Mouse (Mus musculus): Measurements from ENCODE around the gene Gnaq. TPM values are rescaled to one million over a fixed set of nuclear protein-coding genes. Genes with fewer than 3 reads are reported as not detected.

The Gnaq gene
- total RNA-seq, 2 experiments from 2014 or later: 188 to 210 TPM

DNA sequence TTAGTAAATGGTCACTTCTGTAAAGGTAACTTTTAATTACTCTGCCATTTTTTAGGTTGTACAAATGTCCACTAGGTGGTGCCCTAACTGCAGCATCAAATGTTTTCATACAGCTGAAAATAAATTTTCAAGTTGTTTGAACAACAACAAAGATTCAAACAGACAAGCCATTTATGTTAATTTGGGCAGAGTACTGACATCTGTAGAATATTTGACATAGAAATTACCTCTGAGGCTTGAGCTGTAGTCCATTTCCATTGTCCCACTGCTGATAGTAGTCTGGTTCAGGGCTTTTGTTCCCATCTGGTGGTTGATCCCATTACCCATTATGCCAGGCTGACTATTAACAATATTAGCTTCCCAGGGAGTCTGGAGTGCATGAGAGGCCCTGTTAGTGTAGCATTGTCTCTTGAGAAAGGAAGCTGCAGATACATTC is 221.1 kb downstream of the Gnaq start:
- no peak for DNase-seq (ENCODE audit: extremely low spot score in 1 of 2, low spot score in 1 of 2)

DNA sequence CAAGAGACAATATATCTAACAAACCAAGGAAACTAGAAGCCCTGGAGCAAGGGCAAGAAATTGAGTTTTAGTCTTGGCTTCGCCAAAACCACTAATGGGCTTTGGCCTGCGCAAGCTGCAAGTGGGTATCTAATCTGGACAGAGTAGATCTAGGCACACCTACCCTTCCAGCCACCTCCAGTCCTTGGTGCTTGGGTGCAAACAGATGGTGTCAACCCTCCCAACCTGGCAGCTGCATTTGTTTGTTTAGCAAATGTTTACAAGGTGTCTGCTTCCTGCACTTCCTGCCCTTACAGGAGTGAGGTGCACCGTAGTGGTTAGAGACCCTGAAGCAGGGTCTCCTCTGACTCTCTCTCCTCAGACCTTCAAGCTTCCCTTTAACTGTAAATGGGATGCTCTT is 225.5 kb downstream of the Gnaq start:
- DNase-seq (ENCODE audit: extremely low spot score in 1 of 2, low spot score in 1 of 2): no peak

DNA sequence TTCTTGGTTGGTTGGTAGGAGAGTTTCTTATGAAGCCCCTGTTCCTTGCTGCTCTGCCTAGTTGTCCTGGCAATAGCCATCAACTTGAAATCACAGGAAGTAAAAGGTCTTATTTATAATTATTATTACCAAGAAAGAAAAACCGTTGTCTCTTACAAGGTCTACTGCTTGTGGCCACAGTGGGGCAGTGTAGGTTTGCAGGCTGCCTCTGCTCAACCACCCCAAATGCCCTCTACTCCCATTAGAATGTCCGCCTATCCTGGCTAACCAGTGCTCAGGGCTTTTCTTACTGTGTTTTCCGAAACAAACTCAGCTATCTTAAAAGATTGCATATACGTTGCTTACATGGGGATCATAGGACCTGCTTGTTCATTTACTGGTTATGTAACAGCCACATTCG is 226.3 kb downstream of the Gnaq start:
- DNase-seq (ENCODE audit: extremely low spot score in 1 of 2, low spot score in 1 of 2): no peak

DNA sequence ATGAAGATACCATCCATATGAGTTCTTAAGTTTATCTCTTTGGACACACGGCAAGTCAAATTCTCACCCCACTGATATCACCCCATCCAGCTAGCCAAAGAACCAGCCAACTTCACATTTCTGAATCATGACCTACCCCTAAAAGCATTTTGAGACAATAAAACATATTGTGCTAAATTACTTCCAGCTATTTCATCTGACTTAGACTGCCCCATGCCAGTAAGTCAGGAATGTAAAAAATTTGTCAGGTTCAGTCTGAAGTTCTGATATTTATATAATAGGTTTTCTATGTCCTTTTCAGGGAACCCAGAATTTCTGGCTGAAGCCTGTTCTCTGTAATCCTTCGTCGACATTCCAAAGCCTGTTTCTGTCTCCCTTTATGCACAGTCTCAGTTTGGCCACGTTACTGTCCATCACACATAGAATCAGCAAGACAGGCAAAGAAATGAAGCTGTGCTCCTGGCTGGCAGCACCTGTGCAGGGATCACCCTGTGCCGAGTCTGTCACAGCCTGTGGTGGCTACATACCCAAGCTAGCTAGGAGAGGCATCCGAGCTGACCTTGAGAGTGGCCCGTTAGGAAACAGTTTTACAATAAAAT is 233.9 kb downstream of the Gnaq start:
- no peak for DNase-seq (ENCODE audit: extremely low spot score in 1 of 2, low spot score in 1 of 2)

DNA sequence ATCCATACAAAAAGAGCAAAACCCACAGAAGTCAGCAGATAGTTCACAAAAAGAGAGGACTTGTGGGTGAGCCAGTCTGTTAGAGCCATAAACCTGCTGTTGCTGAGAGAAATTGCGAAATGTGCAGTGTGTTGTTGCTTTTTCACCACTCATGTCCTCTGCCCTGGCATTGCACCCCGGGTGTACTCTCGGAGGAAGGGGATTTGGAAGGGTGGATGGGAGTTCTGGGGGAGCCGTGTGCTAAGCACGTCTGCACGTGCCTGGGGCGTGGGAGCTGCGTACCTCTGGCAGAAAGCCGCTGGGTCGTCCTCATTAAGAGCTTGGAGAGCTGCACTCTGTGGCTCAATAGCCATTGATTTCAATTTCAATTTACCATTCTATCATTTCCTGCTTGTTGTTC is 234.6 kb downstream of the Gnaq start:
- DNase-seq (ENCODE audit: extremely low spot score in 1 of 2, low spot score in 1 of 2): no peak

DNA sequence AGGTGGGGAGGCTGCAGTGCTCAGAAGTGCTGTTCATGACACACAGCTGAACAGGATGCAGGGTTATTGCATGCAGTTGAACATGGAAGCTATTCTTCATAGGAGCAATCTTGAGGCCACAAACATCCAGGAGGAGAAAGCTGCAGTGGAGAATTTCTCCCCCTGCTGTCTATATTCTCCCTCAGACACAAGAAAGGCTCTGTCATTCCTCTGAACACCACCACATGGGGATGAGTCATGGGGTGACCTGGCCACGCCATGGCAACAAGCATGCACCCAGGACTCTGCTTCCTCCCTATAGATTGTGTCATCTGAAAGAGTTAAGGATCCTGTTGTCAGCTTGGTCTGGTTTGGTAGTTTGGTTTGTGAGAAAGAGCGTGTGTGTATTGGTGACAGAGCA is 239.0 kb downstream of the Gnaq start:
- no peak for DNase-seq (ENCODE audit: extremely low spot score in 1 of 2, low spot score in 1 of 2)

DNA sequence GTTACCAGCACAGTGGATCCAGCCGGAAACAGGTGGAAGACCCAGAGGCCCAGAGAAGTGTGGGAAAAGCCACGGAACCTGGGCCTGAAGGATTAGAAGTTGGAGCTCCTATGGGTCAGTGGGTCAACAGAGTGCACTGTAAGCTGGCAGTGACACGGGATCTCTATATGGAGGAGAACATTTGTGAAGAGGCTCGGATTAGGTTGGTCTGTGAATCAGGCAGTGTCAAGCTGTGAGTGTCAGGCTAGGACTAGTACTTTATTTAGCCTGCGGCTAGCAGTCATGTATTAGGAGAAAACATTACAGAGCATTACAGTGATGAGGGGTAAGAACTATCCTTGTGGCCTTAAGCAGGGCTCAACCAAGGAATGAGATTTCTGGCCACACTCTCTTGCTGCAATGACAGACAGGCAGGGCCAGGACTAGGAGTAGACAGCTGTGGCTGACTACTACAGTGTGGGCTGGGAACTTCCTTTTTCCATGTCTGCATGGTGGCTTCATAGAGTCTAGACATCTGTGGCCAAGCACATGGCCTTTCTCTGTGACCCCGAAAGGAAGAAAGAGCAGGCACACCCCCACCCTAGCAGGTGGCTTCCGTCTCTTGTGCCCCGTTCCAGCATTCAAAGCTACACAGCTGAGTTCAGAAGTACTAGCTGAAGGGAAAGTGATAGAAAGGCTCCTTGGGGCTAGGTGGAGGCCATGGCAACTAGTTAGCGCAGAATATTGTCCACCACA is 240.3 kb downstream of the Gnaq start:
- no peak for DNase-seq (ENCODE audit: extremely low spot score in 1 of 2, low spot score in 1 of 2)

DNA sequence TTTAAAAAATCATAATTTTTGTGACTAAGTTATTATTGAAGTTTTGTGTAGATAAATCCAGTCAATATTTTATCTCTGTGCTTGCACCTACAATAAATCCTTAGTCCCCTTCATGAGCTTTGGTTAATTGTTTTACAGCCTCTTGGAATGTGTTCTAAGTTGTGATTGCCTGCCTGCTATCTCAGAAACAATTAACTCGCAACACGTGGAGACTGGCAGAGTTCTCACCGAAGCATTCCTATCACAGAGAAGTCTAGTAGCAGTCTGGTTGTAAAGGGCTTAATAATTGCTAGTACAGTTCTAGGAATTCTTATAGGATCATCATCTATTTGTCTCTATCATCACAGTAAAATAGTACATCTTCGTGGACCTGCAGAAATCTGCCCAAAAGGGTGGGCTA is 243.2 kb downstream of the Gnaq start:
- no peak for DNase-seq (ENCODE audit: extremely low spot score in 1 of 2, low spot score in 1 of 2)

DNA sequence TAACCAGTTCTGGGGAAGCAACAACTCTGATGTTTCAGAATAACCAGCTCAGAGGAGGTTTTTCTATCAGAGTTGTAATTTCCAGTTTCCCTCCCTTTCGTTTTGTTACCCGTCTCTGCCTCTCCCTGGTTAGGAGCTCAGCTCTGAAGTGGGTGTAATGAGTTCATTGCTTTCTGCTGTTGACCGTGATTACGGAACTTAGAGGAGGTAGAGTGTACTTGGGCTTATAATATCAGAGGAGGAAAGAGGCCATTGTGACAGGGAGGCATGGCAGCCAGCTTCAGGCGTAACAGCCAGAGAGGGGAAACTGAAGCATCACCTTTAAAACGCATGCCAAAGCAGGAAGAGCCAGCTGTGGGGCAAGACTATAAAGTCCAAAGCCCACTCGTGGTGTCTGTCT is 245.9 kb downstream of the Gnaq start:
- no peak for DNase-seq (ENCODE audit: extremely low spot score in 1 of 2, low spot score in 1 of 2)

DNA sequence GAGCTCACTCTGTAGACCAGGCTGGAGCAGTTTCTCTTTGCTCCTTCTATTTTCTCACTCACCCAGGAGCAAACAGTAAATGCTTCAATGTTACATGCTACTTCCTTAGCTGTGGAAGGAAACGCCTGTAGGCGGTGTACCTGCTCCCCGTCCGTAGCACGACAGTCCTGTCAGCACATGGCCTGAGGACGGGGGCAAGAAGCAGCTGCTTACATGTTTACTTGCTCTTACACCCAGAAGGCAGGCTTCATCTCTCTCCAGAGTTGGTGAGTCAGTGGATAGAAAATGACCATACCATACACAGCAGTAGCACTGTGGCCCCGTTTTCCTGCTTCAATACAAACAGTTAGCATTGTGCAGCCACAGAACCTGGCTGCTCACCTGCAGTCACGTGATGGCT is 247.1 kb downstream of the Gnaq start:
- DNase-seq (ENCODE audit: extremely low spot score in 1 of 2, low spot score in 1 of 2): no peak

DNA sequence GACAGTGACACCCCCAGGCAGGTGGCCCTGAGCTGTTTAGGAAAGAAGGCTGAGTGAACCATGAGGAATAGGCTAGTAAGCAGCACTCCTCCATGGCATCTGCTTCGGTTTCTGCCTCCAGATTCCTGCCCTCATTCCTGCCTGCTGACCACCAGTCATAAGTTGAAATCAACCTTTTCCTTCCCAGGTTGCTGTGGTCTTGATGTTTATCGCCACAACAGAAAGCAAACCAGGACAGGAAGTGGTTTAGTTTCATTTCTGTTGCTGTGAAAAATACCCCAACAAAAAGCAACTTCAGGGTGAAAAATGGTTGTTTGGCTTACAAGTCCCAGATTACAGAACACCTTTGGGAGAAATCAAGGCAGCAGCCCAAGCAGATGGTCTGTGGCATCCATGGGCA is 249.8 kb downstream of the Gnaq start:
- no peak for DNase-seq (ENCODE audit: extremely low spot score in 1 of 2, low spot score in 1 of 2)

DNA sequence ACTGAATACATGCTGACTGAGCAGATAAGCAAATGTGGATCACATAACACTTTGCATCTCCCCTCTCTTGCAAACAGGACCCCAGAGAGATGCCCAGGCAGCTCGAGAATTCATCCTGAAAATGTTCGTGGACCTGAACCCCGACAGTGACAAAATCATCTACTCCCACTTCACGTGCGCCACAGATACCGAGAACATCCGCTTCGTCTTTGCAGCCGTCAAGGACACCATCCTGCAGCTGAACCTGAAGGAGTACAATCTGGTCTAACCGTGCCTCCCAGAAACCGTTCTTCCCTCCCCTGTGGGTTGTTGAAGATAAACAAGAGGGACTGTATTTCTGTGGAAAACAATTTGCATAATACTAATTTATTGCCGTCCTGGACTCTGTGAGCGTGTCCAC is 250.5 kb downstream of the Gnaq start:
- no peak for DNase-seq (ENCODE audit: extremely low spot score in 1 of 2, low spot score in 1 of 2)

DNA sequence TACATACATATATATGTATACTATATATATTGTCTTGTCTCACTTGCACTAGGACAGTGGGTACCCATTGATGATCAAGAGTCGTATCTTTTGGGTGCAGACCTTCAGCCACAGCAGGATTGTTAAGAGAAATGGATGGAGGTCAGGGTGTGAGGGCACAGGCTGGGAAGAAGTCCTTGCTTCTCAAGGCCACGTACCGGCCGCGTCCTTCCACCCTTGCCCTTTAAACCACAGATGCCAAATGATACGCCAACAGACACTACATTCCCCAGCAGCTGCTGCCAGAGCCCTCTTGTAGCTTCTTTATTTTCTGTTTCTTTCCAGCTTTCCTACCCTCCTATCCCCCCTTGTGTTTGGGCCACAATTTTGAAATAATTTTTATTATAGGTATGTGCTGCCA is 251.5 kb downstream of the Gnaq start:
- DNase-seq (ENCODE audit: extremely low spot score in 1 of 2, low spot score in 1 of 2): no peak

DNA sequence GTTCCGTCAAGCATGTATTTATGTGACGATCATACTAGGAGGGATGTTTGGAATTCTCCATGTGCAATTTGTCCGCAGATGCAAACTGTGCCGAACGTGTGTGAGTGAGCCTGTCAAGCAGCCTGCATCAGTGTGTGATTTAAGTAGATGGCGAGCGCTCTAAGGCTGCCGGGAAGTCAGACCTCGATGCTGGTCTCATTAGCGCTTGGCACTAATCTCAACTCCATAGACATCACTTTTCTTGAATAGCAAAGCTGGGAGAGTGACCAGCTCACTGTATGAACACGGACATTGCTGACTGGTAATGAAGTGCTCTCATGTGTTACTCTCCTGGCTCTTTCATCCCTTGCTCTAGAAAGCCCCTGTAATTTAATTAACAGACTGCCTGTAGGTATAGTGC is 252.3 kb downstream of the Gnaq start:
- no peak for DNase-seq (ENCODE audit: extremely low spot score in 1 of 2, low spot score in 1 of 2)

DNA sequence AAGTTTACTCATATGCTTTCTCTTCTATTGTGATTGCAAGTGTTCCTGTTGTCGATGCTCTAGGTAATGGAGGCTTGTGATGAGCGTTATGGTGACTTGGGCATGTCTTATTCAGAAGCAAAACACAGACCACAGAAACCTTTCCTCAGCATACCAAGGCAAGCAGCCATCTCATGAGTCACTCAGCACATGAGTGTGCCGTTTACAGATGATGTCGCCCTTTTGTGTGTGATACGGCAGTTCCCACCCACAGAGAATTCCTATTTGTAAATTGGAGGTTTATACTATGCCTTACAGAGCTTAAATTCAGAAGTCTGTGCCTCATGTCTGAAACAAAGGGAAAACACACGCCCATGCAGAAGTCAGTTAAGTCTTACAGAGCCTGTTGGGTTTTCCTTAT is 253.9 kb downstream of the Gnaq start:
- no peak for DNase-seq (ENCODE audit: extremely low spot score in 1 of 2, low spot score in 1 of 2)

DNA sequence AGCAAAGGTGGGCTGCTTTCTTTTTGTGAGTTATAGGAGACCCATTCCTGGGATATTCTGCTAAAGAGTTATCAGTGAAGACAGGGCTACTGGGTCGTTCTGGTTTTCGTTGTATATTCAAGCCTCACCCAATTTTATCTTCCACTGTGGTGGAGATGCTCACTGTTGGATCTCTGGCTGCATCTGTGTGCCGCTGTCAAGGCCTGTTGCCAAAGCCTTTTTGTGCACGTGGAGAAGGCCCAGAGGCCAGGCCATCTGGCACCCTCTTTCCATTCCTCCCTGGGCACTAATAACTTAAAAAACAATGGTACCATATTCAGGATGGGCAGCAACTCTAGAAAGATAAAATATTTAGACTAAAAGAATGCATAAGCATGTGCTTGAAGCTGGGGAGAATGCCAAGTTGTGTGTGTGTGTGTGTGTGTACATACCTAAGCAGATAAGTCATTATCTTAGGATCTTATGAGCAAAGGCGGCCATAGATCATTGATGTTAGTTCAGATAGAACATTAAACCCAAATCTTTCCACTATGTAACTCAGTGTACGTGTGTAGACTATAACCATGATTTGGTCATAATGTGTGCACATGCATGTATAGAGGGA is 257.7 kb downstream of the Gnaq start:
- DNase-seq (ENCODE audit: extremely low spot score in 1 of 2, low spot score in 1 of 2): no peak

DNA sequence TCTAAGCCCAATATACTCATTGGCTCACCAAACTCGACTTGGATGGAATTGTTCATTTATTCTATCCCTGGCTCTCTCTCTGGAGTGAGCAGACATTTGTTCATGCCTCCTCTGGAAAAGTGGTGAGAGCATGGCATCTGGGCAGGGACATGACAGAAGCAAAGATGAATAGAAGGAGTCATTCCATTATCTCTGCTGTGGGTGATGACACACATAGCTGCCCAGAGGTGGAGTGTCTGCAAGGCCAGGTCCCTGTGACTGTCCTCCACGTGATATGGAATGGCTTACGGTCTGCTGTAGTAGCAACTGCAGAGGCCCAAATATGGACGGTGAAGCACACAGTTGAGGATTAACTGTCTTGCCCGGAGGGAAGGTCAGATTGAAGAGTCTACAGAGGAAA is 261.8 kb downstream of the Gnaq start:
- no peak for DNase-seq (ENCODE audit: extremely low spot score in 1 of 2, low spot score in 1 of 2)

DNA sequence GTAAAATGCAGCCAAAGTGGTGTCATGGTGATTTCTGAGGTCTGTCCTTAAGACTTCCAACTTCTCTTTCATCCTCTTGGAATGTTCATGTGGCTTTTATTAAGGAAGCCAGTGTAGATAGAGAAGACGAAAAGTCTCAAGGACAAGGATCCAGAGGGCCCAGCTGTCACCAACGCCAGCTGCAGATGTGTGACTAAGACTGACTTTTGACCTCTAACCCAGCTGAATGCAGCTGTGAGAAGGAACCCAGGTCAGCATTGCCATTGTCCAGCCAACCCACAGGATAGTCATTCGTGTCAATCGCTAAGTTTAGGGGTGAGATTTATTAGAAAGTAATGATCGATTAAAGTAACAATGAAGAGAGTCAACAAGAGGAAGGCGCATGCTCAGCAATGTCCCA is 270.5 kb downstream of the Gnaq start:
- no peak for DNase-seq (ENCODE audit: extremely low spot score in 1 of 2, low spot score in 1 of 2)

DNA sequence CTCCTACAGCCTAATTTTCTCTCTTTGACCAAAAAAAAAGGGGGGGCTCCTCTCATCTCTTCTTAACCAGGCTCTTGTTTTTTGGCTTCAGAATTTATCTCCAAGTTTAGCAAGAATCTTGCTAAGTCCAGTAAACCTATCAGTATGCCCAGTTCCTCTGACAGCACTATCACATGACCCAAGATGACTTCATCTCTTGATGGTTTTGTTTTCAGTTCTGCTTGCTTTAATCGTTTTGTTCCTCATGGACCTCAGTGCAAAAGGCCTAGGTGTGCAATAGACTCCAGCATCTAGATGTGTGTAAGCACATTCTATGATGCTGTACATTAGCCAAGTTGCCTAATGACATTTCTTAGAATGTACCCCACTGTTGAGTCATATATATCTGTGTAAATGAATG is 275.1 kb downstream of the Gnaq start:
- DNase-seq (ENCODE audit: extremely low spot score in 1 of 2, low spot score in 1 of 2): no peak

DNA sequence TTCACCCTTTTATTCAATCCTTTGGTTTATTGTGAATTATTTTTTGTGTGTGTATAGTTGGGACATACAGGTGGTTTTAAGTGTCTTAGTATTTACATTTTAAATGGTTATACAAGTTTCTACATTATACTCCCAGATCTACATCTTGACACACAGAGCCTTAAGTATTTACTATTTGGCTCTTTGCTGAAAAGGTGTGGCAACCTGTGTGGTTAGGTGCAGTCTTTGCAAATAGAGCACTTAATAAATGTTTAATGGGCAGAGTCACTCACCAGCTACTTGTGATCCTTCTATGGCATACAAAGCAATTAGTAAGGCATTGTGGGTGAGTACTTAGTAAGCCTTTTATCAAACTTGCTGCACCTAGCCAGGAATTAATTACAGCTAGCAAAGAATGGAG is 278.7 kb downstream of the Gnaq start:
- DNase-seq (ENCODE audit: extremely low spot score in 1 of 2, low spot score in 1 of 2): no peak

DNA sequence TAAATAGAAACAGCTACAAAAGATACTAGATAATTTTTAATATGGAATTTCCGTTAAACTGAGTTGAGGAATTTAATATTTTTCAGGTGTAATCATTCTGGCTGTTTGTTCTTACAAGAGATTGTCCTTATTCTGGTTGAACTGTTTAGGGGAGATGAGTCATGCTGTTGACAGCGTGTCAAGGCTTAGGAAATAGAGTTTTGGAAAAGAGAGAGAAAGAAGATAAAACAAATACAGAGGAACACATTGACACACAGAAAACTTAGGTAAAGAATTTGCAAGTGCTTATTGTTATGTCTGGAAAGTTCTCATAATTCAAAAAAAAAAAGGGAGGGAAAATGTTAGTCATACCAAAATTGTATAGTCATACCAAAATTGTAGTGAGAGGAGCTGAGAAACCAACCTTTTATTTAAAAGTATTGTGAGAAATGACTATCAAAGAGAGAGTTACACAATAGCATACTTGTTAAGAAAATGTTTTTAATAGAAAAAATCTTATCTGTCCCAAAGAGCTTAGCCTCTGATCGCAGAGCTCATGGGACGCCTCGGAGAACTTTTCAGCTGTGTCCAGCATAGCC is 285.5 kb downstream of the Gnaq start:
- no peak for DNase-seq (ENCODE audit: extremely low spot score in 1 of 2, low spot score in 1 of 2)

DNA sequence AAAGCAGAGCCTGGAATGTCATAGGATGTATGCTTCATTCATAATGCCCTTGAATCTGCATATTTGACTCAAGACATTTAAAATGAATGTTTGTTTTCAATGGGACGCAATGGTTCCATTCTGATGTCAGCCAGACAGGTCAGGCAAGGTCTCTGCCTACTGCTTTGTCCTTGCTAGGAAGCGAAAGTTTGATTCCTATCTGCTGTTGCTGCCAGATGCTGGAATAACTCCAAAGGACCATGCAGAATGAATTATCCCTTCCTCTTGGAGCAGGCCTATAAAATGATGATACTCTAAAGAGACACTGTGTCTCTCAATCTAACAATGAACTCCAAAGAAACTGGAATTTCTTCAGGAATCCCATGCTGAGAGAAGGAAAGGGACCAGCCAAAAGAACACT is 293.0 kb downstream of the Gnaq start:
- DNase-seq (ENCODE audit: extremely low spot score in 1 of 2, low spot score in 1 of 2): no peak
